ENCODE assay signal across 8 mouse cellular contexts in the genomic region with DNA sequence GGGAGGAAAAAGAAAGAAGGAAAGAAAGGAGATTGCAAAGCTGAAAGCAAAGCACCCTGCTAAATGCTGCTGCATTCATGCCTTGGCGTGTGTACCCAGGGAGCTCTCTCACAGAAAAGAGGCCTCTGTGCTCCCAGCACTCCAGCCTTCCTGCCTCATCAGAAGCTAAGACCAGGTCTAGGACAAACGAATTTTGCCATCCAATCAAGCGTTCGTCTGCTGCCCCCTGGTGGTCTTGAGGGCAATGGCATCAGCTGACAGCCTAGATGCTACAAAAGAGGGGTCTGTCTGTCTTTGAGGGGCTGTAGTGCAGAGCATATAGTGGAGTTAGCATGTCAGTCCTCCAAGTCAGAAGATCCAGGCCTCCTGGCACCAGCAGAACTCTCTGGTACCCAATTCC. TPM values are rescaled to one million over a fixed set of nuclear protein-coding genes. Genes with fewer than 3 reads are reported as not detected.
DNase-seq lines count a peak whose midpoint lies in the region; ATAC-seq and TF ChIP-seq lines count a peak whose summit lies in the region.

No protein-coding gene starts in this region.

- H3K27me3 ChIP-seq in embryonic facial prominence, embryonic 14.5 days (replicated peaks; ENCODE audit: control insufficient read depth, insufficient read depth, low read length), result no peaks in the 10 kb centered on the region
- H3K27me3 ChIP-seq in heart, embryonic 10.5 days (ENCODE audit: insufficient read depth, poor library complexity, severe bottlenecking), result peaks cover 5% of the 10 kb centered on the region; the same call in 1 of the 2 replicates
- H3K27me3 ChIP-seq in liver, postnatal 0 days (ENCODE audit: insufficient read depth, low read length), result peaks cover 8% of the 10 kb centered on the region

- H3K4me1 ChIP-seq in bone marrow, adult 2 months (ENCODE audit: control insufficient read depth, insufficient read depth, low read length), result no peaks in the 10 kb centered on the region; the same call in 1 of the 2 replicates
- H3K4me1 ChIP-seq in embryonic facial prominence, embryonic 14.5 days (ENCODE audit: control insufficient read depth, insufficient read depth, low read length), result peaks cover 21% of the 10 kb centered on the region
- H3K4me1 ChIP-seq in heart, embryonic 10.5 days, result peaks cover 44% of the 10 kb centered on the region
- H3K4me1 ChIP-seq in liver, postnatal 0 days (ENCODE audit: insufficient read depth), result peaks cover 32% of the 10 kb centered on the region

- no peak for ATAC-seq in embryonic facial prominence, embryonic 14.5 days (ENCODE audit: low read depth)
- ATAC-seq in liver, postnatal 0 days, result no peak
- ATAC-seq in neutrophil, adult 5-6 weeks (ENCODE audit: extremely low read depth, insufficient number of reproducible peaks, low FRiP score, poor library complexity, severe bottlenecking), result peak; percentile 52

- no peak overlapping the region for H3K4me3 ChIP-seq in bone marrow, adult 2 months (replicated peaks; ENCODE audit: control insufficient read depth, low read depth, low read length)
- H3K4me3 ChIP-seq in embryonic facial prominence, embryonic 14.5 days (ENCODE audit: low read depth, low read length), result no peak overlapping the region
- no peak overlapping the region for H3K4me3 ChIP-seq in heart, embryonic 10.5 days
- no peak overlapping the region for H3K4me3 ChIP-seq in liver, postnatal 0 days (ENCODE audit: low read depth, low read length)

- no peak overlapping the region for H3K9ac ChIP-seq in embryonic facial prominence, embryonic 14.5 days (ENCODE audit: low read depth, low read length)
- no peak overlapping the region for H3K9ac ChIP-seq in liver, postnatal 0 days (replicated peaks)

- H3K27ac ChIP-seq in bone marrow, adult 2 months (ENCODE audit: control insufficient read depth, insufficient read depth, low read depth, low read length, poor library complexity), result no peak overlapping the region
- H3K27ac ChIP-seq in embryonic facial prominence, embryonic 14.5 days (replicated peaks; ENCODE audit: low read depth, low read length), result no peak overlapping the region
- 0 out of 2 replicates have a peak overlapping the region, but pooled peaks have one; percentile 32 for H3K27ac ChIP-seq in heart, embryonic 10.5 days
- no peak overlapping the region for H3K27ac ChIP-seq in liver, postnatal 0 days (ENCODE audit: low read depth)

- TF ChIP-seq EP300 in liver, postnatal 0 days (IDR thresholded peaks at IDR 0.05; ENCODE audit: low read depth), result no peak

- peak; percentile 73 to 82 for DNase-seq in CD8-positive naive resting alpha-beta T cell, adult 2 months (ENCODE audit: low read depth in 2 of 2, low spot score in 2 of 2)
- DNase-seq in embryonic facial prominence, embryonic 14.5 days (ENCODE audit: low spot score), result peak; percentile 90
- peak; percentile 92 for DNase-seq in heart, embryonic 10.5 days (ENCODE audit: low spot score)
- peak; percentile 79 to 92 for DNase-seq in kidney, postnatal 36 days
- DNase-seq in liver, postnatal 0 days, result peak; percentile 83
- peak; percentile 73 for DNase-seq in testis, postnatal 14 days (ENCODE audit: low spot score)

- TF ChIP-seq POLR2A in bone marrow, adult 2 months (IDR thresholded peaks at IDR 0.05; ENCODE audit: borderline replicate concordance, control insufficient read depth, low read depth, low read length), result no peak

- no peaks in the 10 kb centered on the region for H3K9me3 ChIP-seq in embryonic facial prominence, embryonic 14.5 days (ENCODE audit: control insufficient read depth, low read length)
- H3K9me3 ChIP-seq in heart, embryonic 10.5 days, result no peaks in the 10 kb centered on the region
- H3K9me3 ChIP-seq in liver, postnatal 0 days (ENCODE audit: low read length), result no peaks in the 10 kb centered on the region

- WGBS in bone marrow, adult 2 months, result 0% methylated on average over 4 of the region's 4 CpGs
- WGBS in embryonic facial prominence, embryonic 14.5 days, result 0% methylated on average over 4 of the region's 4 CpGs
- under 1% methylated on average over 4 of the region's 4 CpGs for whole genome bisulfite sequencing in heart, embryonic 10.5 days
- WGBS in liver, postnatal 0 days (ENCODE audit: insufficient replicate concordance), result 0% methylated on average over 4 of the region's 4 CpGs

- TF ChIP-seq CTCF in bone marrow, adult 2 months (IDR thresholded peaks at IDR 0.05; ENCODE audit: control insufficient read depth, insufficient read depth, low read length), result peak; percentile 98
- peak; percentile 99 for TF ChIP-seq CTCF in liver, postnatal 0 days (IDR thresholded peaks at IDR 0.05; ENCODE audit: low read depth)

- no peak overlapping the region for H3K4me2 ChIP-seq in embryonic facial prominence, embryonic 14.5 days (ENCODE audit: low read depth, low read length)
- no peak overlapping the region for H3K4me2 ChIP-seq in liver, postnatal 0 days (ENCODE audit: low read depth, low read length)

- H3K36me3 ChIP-seq in embryonic facial prominence, embryonic 14.5 days (ENCODE audit: control insufficient read depth, insufficient read depth, low read length), result no peaks in the 10 kb centered on the region
- H3K36me3 ChIP-seq in heart, embryonic 10.5 days, result no peaks in the 10 kb centered on the region
- no peaks in the 10 kb centered on the region for H3K36me3 ChIP-seq in liver, postnatal 0 days (replicated peaks; ENCODE audit: insufficient read depth, low read length)

RNA-seq across cellular contexts. Expression of gene Vav2, which starts 1.2 kb away (rescaled TPM):
- polyA plus RNA-seq in bone marrow, adult 2 months (2011; ENCODE audit: insufficient read depth, insufficient read length, low replicate concordance, missing spikeins), result 11.0 and 18.8 TPM in 2 replicates
- polyA plus RNA-seq in embryonic facial prominence, embryonic 14.5 days (2014; fragmentation: Nextera tagmentation; extraction: Ambion mirVana), result 5.7 and 7.1 TPM in 2 replicates
- 5.1 and 8.1 TPM in 2 replicates for polyA plus RNA-seq in heart, embryonic 10.5 days (2016; fragmentation: Nextera tagmentation; extraction: Ambion mirVana)
- 5.4 and 6.3 TPM in 2 replicates for polyA plus RNA-seq in liver, postnatal 0 days (2015; fragmentation: Nextera tagmentation; extraction: Ambion mirVana)
- total RNA-seq in neutrophil, adult 5-6 weeks (2017), result 38.4 and 39.5 TPM in 2 replicates

RNA-seq across cellular contexts. Expression of gene Brd3os, which starts 14.1 kb away (rescaled TPM):
- 0.68 and 1.3 TPM in 2 replicates for polyA plus RNA-seq in bone marrow, adult 2 months (2011; ENCODE audit: insufficient read depth, insufficient read length, low replicate concordance, missing spikeins)
- polyA plus RNA-seq in embryonic facial prominence, embryonic 14.5 days (2014; fragmentation: Nextera tagmentation; extraction: Ambion mirVana), result 13.0 and 15.5 TPM in 2 replicates
- polyA plus RNA-seq in heart, embryonic 10.5 days (2016; fragmentation: Nextera tagmentation; extraction: Ambion mirVana), result 2.3 and 3.3 TPM in 2 replicates
- polyA plus RNA-seq in liver, postnatal 0 days (2015; fragmentation: Nextera tagmentation; extraction: Ambion mirVana), result 0.25 and 0.35 TPM in 2 replicates
- 0.25 and 0.47 TPM in 2 replicates for total RNA-seq in neutrophil, adult 5-6 weeks (2017)
